Mouse (Mus musculus): Measurements from ENCODE around the gene Ksr2. TPM values are rescaled to one million over a fixed set of nuclear protein-coding genes. Genes with fewer than 3 reads are reported as not detected.

The Ksr2 gene
- total RNA-seq, 2 experiments from 2014 or later, result 0.02 TPM; not detected in 1

Other genes starting within 250 kb of the Ksr2 start
- 100 to 1,000 TPM; 399 to 443 TPM for gene Pebp1, start 126.4 kb upstream of the Ksr2 start, total RNA-seq (2021)
- gene Vsig10, start 94.9 kb upstream of the Ksr2 start, total RNA-seq (2021), result 10 to 100 TPM; 12.1 to 16.2 TPM
- gene Wsb2, start 56.7 kb upstream of the Ksr2 start, total RNA-seq (2021), result 100 to 1,000 TPM in 1 of 2 experiments, 10 to 100 TPM in 1; 96.8 to 103 TPM
- 1 to 10 TPM; 5.5 to 7.0 TPM for gene Rfc5, start 25.0 kb upstream of the Ksr2 start, total RNA-seq (2021)

All from heart, postnatal 14 days (tissue).